Mouse (Mus musculus) liver, postnatal 0 days (tissue): ENCODE data around the gene Habp2.

Source experiments
- CTCF ChIP-seq: sonication (generic); IDR thresholded peaks from 2 replicates; pipeline ENCODE4 v1.5.1; 2016; ENCODE audit warnings: antibody characterized with exemption, low read depth
- EP300 ChIP-seq: IDR thresholded peaks from 2 replicates; pipeline ENCODE4 v1.6.1; 2016; ENCODE audit warnings: antibody characterized with exemption, low read depth, mild to moderate bottlenecking

DNA sequence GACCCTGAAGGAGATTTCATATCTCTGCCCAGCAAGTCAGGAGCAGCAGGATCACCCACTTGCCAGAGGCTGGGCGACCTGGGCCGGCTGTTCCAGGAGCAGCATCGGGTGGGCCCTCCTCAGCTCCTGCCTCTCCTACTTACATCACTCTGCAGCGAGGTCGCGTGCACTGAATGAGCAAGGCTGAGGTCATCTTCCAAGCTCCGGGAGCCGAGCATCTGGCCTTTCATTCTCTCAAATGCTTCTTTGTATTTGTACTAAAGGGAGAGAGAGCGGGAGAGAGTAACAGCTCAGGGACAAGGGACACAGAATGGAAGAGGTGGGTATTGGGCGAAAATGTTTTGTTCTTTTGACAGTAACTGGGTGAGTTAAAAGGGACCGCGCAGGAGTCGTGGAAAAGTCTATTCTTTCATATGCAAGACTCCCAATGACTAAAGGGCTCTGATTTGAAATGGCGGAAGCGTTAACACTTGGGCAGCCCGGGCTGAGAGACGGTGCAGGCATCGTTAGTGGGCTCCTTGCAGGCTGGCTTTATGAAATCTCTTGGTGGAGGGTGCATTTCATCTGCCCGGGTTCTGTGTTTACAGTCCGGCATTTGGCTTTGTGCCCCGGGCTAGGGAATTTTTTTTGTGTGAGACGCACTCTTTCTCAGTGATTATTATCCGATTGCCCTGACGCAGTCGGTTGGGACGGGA is 57.1 kb downstream of the Habp2 start:
- TF ChIP-seq CTCF (no peak), EP300 (no peak)
